Mouse (Mus musculus): ENCODE data around the gene Cyp2w1. TPM values are rescaled to one million over a fixed set of nuclear protein-coding genes. Genes with fewer than 3 reads are reported as not detected.

The Cyp2w1 gene
- not detected in 2 replicates for polyA plus RNA-seq (2011; ENCODE audit: insufficient read depth, insufficient read length, low read depth, missing spikeins)

DNA sequence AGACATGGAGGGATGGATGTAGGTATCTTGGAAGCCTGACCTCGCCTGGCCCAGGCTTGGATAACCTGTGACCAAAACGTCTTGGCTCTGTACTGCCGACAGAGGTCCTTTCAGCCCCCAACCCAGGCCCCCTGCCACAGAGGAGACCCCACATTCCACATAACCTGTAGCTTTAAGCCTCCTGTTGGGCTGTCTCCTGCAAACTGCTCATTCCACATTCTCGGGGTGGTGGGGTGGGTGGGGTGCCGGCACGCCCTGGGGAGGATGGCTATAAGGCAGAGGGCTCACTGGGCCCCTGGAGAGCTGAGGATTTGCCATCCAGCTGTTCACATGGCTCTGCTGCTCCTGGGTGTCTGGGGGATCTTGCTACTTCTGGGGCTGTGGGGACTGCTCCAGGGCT, at the start of gene Cyp2w1:
TSS of gene Cyp2w1 (plus strand) at position 301 of the 400 bp plus-strand sequence.
- Histone ChIP-seq H3K9ac (ENCODE audit: low read depth, poor library complexity, severe bottlenecking) (no peak within 1 kb of the TSS), H3K36me3 (ENCODE audit: control insufficient read depth, insufficient read depth, low read length, poor library complexity, severe bottlenecking) (no peaks in the 10 kb centered on the region), H3K27me3 (ENCODE audit: control insufficient read depth, insufficient read depth, low read length, poor library complexity, severe bottlenecking) (no peaks in the 10 kb centered on the region), H3K4me1 (ENCODE audit: control insufficient read depth, insufficient read depth, low read length) (no peaks in the 10 kb centered on the region), H3K27ac (ENCODE audit: insufficient read depth, low read length) (no peak within 1 kb of the TSS), H3K4me3 (ENCODE audit: low read depth, low read length) (no peak within 1 kb of the TSS), H3K9me3 (replicated peaks; ENCODE audit: control insufficient read depth, insufficient read depth, low read length, poor library complexity, severe bottlenecking) (no peaks in the 10 kb centered on the region)
- TF ChIP-seq POLR2A (IDR thresholded peaks at IDR 0.05; ENCODE audit: insufficient read depth, low read length) (no peak), EP300 (IDR thresholded peaks at IDR 0.05; ENCODE audit: insufficient read depth, low read depth, low read length) (no peak), CTCF (IDR thresholded peaks at IDR 0.05; ENCODE audit: low read depth, low read length) (no peak)

DNA sequence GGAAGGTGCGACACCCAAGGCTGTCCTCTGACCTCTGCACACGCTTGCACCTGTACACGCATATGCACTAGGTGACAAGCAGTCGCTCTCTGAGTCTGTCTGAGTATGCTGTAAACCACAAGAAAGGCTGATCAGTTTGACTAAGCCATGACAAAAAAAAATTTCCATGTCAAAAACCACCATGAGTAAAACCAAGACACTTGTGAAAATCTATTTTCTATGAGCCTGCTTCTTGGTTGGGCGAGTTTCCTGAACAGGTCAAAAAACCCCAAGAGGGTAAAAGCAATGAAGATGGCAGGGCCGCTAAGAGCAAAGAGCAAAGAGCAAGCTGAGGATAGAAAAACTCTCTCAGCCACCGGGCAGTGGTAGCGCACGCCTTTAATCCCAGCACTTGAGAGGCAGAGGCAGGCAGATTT, 48.8 kb upstream of the Cyp2w1 start:
- Histone ChIP-seq H3K27me3 (ENCODE audit: control insufficient read depth, insufficient read depth, low read length, poor library complexity, severe bottlenecking) (no peaks in the 10 kb centered on the region), H3K4me1 (ENCODE audit: control insufficient read depth, insufficient read depth, low read length) (peaks cover 5% of the 10 kb centered on the region), H3K27ac (ENCODE audit: insufficient read depth, low read length) (no peak overlapping the region), H3K36me3 (ENCODE audit: control insufficient read depth, insufficient read depth, low read length, poor library complexity, severe bottlenecking) (no peaks in the 10 kb centered on the region), H3K4me3 (ENCODE audit: low read depth, low read length) (no peak overlapping the region), H3K9ac (ENCODE audit: low read depth, poor library complexity, severe bottlenecking) (no peak overlapping the region), H3K9me3 (replicated peaks; ENCODE audit: control insufficient read depth, insufficient read depth, low read length, poor library complexity, severe bottlenecking) (no peaks in the 10 kb centered on the region)
- TF ChIP-seq EP300 (IDR thresholded peaks at IDR 0.05; ENCODE audit: insufficient read depth, low read depth, low read length) (no peak), CTCF (IDR thresholded peaks at IDR 0.05; ENCODE audit: low read depth, low read length) (no peak), POLR2A (IDR thresholded peaks at IDR 0.05; ENCODE audit: insufficient read depth, low read length) (no peak)

DNA sequence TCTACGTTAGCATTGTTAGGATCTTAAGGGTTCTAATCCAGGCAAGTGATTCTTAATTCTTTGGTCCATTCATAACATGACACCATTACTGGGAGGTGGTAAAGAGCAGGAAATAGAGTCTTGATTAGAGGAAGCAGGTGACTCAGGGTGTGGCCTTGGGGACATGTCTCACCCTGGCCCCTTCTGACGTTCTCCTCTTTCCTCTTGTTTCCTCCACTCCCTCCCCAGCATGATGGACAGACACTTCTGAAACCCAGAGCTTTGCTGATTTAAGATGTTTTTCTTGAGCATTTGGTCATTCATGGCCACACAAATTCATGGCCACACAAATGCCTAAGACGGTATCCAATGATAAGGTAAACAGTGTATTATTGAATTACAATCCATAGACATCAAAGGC, 42.5 kb upstream of the Cyp2w1 start:
- no peaks in the 10 kb centered on the region for H3K27me3 ChIP-seq (ENCODE audit: control insufficient read depth, insufficient read depth, low read length, poor library complexity, severe bottlenecking)
- no peak overlapping the region for H3K9ac ChIP-seq (ENCODE audit: low read depth, poor library complexity, severe bottlenecking)
- H3K4me1 ChIP-seq (ENCODE audit: control insufficient read depth, insufficient read depth, low read length): no peaks in the 10 kb centered on the region
- no peak overlapping the region for H3K4me3 ChIP-seq (ENCODE audit: low read depth, low read length)
- no peak overlapping the region for H3K27ac ChIP-seq (ENCODE audit: insufficient read depth, low read length)
- no peaks in the 10 kb centered on the region for H3K36me3 ChIP-seq (ENCODE audit: control insufficient read depth, insufficient read depth, low read length, poor library complexity, severe bottlenecking)
- no peaks in the 10 kb centered on the region for H3K9me3 ChIP-seq (replicated peaks; ENCODE audit: control insufficient read depth, insufficient read depth, low read length, poor library complexity, severe bottlenecking)
- no peak for TF ChIP-seq POLR2A (IDR thresholded peaks at IDR 0.05; ENCODE audit: insufficient read depth, low read length)
- TF ChIP-seq EP300 (IDR thresholded peaks at IDR 0.05; ENCODE audit: insufficient read depth, low read depth, low read length): no peak
- no peak for TF ChIP-seq CTCF (IDR thresholded peaks at IDR 0.05; ENCODE audit: low read depth, low read length)

DNA sequence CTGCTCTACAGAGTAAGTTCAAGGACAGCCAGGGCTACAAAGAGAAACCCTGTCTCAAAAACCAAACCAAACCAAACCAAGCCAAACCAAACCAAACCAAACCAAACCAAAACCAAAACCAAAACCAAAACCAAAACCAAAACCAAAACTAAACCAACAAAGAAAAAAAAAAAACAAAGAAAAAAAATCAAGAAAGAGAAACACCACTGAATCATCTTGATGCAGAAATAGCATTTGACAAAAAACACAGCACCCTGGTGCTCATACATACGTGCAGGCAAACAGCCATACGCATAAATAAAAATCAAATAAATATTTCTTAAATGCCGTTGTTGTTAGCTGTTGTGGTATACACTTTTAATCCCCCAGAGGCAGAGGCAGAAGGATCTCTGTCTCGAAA, 41.9 kb upstream of the Cyp2w1 start:
- TF ChIP-seq CTCF (IDR thresholded peaks at IDR 0.05; ENCODE audit: low read depth, low read length) (no peak), POLR2A (IDR thresholded peaks at IDR 0.05; ENCODE audit: insufficient read depth, low read length) (no peak), EP300 (IDR thresholded peaks at IDR 0.05; ENCODE audit: insufficient read depth, low read depth, low read length) (no peak)
- Histone ChIP-seq H3K4me1 (ENCODE audit: control insufficient read depth, insufficient read depth, low read length) (no peaks in the 10 kb centered on the region), H3K27ac (ENCODE audit: insufficient read depth, low read length) (no peak overlapping the region), H3K9me3 (replicated peaks; ENCODE audit: control insufficient read depth, insufficient read depth, low read length, poor library complexity, severe bottlenecking) (no peaks in the 10 kb centered on the region), H3K4me3 (ENCODE audit: low read depth, low read length) (no peak overlapping the region), H3K27me3 (ENCODE audit: control insufficient read depth, insufficient read depth, low read length, poor library complexity, severe bottlenecking) (no peaks in the 10 kb centered on the region), H3K36me3 (ENCODE audit: control insufficient read depth, insufficient read depth, low read length, poor library complexity, severe bottlenecking) (no peaks in the 10 kb centered on the region), H3K9ac (ENCODE audit: low read depth, poor library complexity, severe bottlenecking) (no peak overlapping the region)

DNA sequence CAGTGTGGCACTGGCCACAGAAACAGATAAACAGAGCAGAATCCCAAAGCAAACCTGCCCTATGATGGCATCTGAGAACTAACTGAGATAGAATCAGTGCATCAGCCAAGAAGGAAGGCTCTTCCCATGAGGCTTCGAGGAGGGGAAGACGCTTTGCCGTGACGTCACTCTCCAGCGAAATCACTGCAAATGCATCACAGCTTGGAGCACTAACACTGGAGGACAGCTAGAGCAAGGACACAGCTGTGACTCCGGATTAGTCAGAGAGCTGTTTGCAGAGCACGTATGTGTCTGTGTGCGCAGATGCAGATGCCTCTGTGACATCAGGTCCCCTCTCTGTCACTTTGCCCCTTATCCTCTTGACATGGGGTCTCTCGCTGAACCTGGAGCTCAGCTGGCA, 40.6 kb upstream of the Cyp2w1 start:
- Histone ChIP-seq H3K9me3 (replicated peaks; ENCODE audit: control insufficient read depth, insufficient read depth, low read length, poor library complexity, severe bottlenecking) (no peaks in the 10 kb centered on the region), H3K4me1 (ENCODE audit: control insufficient read depth, insufficient read depth, low read length) (no peaks in the 10 kb centered on the region), H3K4me3 (ENCODE audit: low read depth, low read length) (no peak overlapping the region), H3K27ac (ENCODE audit: insufficient read depth, low read length) (no peak overlapping the region), H3K36me3 (ENCODE audit: control insufficient read depth, insufficient read depth, low read length, poor library complexity, severe bottlenecking) (no peaks in the 10 kb centered on the region), H3K27me3 (ENCODE audit: control insufficient read depth, insufficient read depth, low read length, poor library complexity, severe bottlenecking) (no peaks in the 10 kb centered on the region), H3K9ac (ENCODE audit: low read depth, poor library complexity, severe bottlenecking) (no peak overlapping the region)
- TF ChIP-seq POLR2A (IDR thresholded peaks at IDR 0.05; ENCODE audit: insufficient read depth, low read length) (no peak), EP300 (IDR thresholded peaks at IDR 0.05; ENCODE audit: insufficient read depth, low read depth, low read length) (no peak), CTCF (IDR thresholded peaks at IDR 0.05; ENCODE audit: low read depth, low read length) (no peak)

DNA sequence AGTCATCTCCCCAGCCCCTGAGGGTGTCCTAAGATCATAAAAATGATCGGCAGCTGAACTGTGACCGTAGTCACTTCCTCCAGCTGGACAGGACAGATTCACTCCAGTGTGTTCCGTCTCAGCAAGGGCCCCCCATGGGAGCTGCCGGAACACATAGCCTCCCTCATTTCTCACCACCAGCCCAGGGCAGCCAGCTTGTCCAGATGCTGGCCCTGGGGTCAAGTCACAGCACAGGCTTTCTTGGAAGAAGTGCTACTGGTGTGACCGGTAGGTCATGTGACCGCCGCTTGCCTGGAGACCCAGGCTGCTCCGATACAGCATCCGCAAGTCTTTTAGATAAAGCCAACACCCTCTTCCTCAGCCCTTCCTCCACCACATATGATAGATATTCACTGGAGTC, 38.9 kb upstream of the Cyp2w1 start:
- Histone ChIP-seq H3K27me3 (ENCODE audit: control insufficient read depth, insufficient read depth, low read length, poor library complexity, severe bottlenecking) (no peaks in the 10 kb centered on the region), H3K36me3 (ENCODE audit: control insufficient read depth, insufficient read depth, low read length, poor library complexity, severe bottlenecking) (no peaks in the 10 kb centered on the region), H3K4me1 (ENCODE audit: control insufficient read depth, insufficient read depth, low read length) (no peaks in the 10 kb centered on the region), H3K9me3 (replicated peaks; ENCODE audit: control insufficient read depth, insufficient read depth, low read length, poor library complexity, severe bottlenecking) (no peaks in the 10 kb centered on the region), H3K9ac (ENCODE audit: low read depth, poor library complexity, severe bottlenecking) (no peak overlapping the region), H3K4me3 (ENCODE audit: low read depth, low read length) (no peak overlapping the region), H3K27ac (ENCODE audit: insufficient read depth, low read length) (no peak overlapping the region)
- TF ChIP-seq EP300 (IDR thresholded peaks at IDR 0.05; ENCODE audit: insufficient read depth, low read depth, low read length): no peak
- no peak for TF ChIP-seq POLR2A (IDR thresholded peaks at IDR 0.05; ENCODE audit: insufficient read depth, low read length)
- no peak for TF ChIP-seq CTCF (IDR thresholded peaks at IDR 0.05; ENCODE audit: low read depth, low read length)
